Mouse (Mus musculus): Measurements from ENCODE around the gene Chst8.

Chst8 gene

DNA sequence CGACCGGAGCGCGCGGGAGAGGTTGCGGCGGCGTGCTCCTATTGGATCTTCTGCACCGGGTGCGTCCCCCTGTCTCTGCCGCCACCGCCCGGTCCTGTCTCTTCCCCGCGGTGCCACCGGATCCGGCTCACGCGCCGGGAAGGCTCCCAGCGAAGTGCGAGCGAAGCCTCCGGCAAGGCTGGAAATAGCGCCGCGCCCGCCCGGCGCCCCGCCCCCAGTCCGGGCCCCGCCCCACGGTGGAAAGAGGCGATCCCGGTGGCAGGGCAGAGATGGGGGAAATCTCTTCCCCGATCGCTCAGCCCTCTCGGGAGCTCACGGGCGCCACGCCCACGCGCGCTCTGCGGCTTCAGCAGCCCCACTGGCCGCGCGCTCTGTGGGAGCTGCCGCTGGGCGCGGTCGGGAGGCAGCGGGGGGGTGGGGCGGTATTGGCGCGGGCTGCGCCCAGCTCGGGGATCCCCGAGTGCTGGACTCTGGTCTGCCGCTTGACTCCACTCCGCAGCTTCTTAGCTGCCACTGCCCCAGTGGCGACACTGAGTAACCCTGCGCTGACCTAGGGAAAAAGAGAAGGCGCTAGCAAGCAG, at the start of gene Chst8:
Chst8 (minus strand) TSS at position 181 of the 581 bp plus-strand sequence.
- no peak for DNase-seq (ENCODE audit: extremely low read depth, insufficient read length, low spot score)

DNA sequence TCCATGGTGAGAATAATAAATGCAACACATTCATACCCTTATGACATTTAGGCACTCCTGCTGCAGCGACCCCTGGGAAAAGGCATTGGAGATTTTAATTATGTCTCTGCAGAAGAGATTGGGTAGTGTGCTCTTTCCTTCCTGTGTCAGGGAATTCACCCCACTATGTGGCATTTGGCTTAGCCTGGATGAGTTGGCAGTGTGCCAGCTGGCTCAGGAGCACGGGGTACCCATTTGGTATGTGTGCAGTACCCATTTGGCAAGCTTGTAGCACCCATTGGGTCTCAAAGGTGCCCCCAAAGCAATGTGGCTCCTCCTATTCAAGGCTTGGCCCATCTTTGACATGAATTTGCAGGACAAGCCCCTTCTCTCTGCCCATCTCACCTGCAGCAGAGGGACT, 45.8 kb upstream of the Chst8 start:
- DNase-seq (ENCODE audit: extremely low read depth, insufficient read length, low spot score) = no peak

GRCm38 (mm10) chr7:34854781-34855352, 42.4 kb upstream of the Chst8 start:
- DNase-seq (ENCODE audit: extremely low read depth, insufficient read length, low spot score) = no peak

- no peak for DNase-seq (ENCODE audit: extremely low read depth, insufficient read length, low spot score)
These were observed 40.9 kb upstream of the Chst8 start for GRCm38 (mm10) chr7:34853393-34853792.

DNA sequence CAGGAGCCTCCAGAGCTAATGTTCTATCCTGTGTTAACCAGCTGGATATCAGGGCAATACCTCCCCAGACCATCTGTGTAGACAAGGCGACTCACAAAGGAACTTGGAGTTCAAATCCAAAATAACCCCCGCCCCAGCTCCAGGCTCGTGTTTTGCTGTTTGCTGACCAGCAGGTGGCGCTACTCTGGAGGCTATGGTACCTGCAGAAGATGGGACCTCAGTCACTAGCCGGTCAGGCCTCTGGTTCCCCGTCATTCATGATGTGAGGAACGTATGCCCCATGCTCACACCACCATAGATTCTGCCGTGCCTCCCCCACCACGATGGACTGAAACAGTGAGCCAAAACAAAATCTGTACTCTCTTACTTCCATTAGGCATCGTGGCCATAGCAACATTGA, 37.1 kb upstream of the Chst8 start:
- DNase-seq (ENCODE audit: extremely low read depth, insufficient read length, low spot score) = no peak

GRCm38 (mm10) chr7:34848811-34849210, 36.3 kb upstream of the Chst8 start:
- DNase-seq (ENCODE audit: extremely low read depth, insufficient read length, low spot score) = no peak

GRCm38 (mm10) chr7:34847900-34848299, 35.4 kb upstream of the Chst8 start:
- DNase-seq (ENCODE audit: extremely low read depth, insufficient read length, low spot score) = no peak

GRCm38 (mm10) chr7:34847410-34847809, 34.9 kb upstream of the Chst8 start:
- no peak for DNase-seq (ENCODE audit: extremely low read depth, insufficient read length, low spot score)

DNA sequence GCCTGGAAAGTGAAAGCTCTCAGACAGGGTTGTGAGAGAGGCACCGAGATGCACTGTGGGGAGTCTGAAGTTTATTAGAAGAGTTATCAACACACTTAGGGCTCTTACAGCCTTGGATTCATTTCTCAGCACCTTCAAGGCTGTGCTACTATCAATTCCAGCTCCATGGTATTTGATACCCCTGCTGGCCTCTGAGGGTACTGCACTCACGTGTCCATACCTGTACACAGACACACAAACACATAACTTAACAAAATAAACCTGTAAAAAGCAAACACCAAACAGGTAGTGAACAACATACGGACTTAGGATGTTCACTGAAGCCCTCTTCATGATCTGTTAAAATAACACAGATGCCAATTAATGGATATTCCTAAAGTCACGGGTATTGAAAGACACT, 26.2 kb upstream of the Chst8 start:
- no peak for DNase-seq (ENCODE audit: extremely low read depth, insufficient read length, low spot score)

GRCm38 (mm10) chr7:34838231-34838630, 25.7 kb upstream of the Chst8 start:
- DNase-seq (ENCODE audit: extremely low read depth, insufficient read length, low spot score) = no peak

GRCm38 (mm10) chr7:34826255-34826909, 13.9 kb upstream of the Chst8 start:
- no peak for DNase-seq (ENCODE audit: extremely low read depth, insufficient read length, low spot score)

- no peak for DNase-seq (ENCODE audit: extremely low read depth, insufficient read length, low spot score)
These were observed 9.1 kb upstream of the Chst8 start for GRCm38 (mm10) chr7:34821587-34821986.

DNA sequence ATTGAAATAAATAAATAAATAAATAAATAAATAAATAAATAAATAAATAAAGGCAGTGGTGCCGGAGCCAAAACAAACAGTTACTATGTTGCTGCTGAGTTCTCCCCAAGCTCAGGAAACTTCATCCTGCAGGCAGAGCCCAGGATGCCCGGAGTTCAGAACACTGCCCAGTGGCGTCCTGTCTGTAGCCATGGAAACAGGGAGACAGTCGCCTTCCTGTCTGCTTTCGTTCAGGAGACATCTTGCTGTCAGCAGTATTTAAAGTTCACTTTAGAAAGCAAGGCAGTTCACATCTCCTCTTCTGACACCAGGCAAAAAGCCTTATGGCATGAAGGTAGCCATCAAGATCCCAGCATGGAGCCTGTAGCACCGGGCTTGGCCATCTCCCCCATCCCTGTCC, 8.0 kb upstream of the Chst8 start:
- DNase-seq (ENCODE audit: extremely low read depth, insufficient read length, low spot score) = no peak

DNA sequence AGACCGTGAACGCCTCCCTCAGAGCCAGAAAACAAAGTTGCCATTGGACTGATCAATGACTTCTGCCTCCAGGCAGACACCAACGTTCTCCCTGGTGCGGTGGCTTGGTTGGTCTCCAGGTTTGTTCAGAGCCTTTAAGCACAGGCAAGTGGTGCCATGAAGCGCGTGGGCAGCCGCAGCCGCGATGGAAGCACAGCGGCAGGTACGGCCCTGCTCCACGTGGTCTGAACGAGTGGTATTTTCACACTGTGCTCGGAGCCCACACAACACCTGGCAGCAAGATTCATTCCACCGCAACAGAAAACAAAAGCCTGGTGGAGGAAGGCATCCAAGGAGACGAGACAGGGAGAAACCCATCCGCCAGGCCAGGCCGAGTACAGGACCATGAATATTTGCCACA, 7.3 kb upstream of the Chst8 start:
- DNase-seq (ENCODE audit: extremely low read depth, insufficient read length, low spot score) = no peak

DNA sequence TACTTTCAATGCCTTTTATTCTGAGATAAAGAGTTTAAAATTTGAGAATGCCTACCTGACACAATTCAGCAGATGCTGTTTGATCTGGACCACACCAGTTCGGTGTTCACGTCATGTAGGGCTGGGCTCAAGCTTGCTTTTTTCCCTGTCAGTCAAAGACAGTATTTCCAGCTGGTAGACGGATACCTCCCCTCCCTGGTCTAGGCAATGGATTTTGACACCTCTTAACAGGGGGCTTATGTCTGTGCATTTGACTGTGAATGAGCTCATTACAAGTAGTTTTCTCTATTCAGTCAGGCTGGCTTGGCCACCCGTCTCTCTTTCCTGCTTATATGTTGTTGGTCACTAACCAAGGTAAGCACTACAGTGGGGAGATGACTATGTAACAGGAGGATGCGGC, 6.1 kb upstream of the Chst8 start:
- no peak for DNase-seq (ENCODE audit: extremely low read depth, insufficient read length, low spot score)

DNA sequence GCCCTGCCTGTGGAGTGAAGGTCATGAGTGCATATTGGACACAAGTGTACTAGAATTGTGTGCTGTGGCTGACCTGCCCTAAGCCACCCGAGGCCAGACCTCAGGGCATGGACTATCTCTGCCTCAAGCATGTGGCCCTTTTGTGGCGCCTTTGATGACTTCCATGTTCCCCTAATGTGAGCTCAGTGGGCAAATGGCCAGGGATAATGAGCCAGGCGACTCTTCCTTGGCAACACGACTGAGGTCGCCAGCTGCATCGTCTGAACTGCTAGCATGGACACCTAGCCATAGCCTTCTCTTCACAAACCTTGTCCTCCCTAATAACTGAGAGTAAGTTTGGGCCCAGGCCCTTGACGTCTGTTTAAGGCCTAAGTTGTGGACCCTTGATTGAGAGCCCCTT, 4.5 kb upstream of the Chst8 start:
- no peak for DNase-seq (ENCODE audit: extremely low read depth, insufficient read length, low spot score)

DNA sequence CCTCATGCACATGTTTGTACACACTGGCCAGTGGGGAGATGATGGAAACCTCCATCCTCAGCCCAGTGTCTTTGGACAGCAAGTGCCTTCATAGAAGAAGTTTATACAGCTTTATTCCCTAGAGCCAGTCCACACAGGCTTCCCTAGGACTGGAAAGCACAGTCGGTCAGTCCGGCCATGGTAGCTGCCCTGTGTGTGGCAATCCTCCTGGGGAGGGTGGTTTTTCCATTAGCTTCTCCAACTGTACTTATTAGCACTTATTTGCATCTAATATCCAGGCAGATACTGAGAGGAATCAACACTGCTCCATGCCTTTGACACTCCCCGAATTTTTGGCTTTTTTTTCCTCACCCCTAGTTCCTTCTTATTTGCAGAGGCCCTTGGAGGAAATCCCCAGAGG, 2.3 kb upstream of the Chst8 start:
- DNase-seq (ENCODE audit: extremely low read depth, insufficient read length, low spot score) = no peak

GRCm38 (mm10) chr7:34811531-34812526, 682 bp downstream of the Chst8 start:
- no peak for DNase-seq (ENCODE audit: extremely low read depth, insufficient read length, low spot score)

DNA sequence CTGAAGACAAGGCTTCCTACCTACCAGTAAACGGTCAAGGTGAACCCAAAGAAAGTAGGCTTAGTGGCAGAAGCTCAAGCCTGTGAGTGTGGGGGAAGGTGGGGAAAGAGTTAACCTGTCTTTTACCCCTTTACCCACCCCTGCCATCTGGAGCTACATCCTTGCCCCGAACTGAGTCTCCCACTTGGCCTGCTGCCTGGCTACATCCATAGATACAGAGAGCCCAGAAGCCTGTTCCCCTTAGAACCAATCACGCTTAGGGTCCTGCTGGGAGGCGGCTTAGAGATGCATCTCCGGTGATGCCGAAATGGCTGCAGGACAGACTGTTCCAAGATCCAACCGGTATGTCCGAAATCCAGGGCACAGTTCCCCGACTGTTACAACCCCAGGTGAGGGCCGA, 1.5 kb downstream of the Chst8 start:
- no peak for DNase-seq (ENCODE audit: extremely low read depth, insufficient read length, low spot score)

DNA sequence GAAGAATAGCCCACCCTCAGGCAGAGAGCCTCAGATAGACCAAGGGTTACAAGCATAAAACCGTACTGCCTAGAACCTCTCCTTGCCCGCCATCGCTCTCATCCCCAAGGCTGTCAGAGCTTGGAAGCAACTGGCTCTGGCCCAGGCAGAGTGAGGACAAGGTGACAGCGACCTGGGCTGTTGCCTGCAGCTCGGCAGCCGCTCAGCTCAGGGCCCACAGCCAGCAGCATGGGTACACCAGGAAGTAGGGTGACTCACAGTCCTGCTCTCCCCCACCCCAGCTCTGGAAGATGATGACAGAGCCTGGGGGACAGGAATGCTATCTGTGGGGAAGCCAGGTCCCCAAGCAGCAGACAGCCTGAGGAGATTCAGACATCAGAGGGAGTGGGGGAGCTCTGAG, 6.2 kb downstream of the Chst8 start:
- DNase-seq (ENCODE audit: extremely low read depth, insufficient read length, low spot score) = peak; percentile 64

DNA sequence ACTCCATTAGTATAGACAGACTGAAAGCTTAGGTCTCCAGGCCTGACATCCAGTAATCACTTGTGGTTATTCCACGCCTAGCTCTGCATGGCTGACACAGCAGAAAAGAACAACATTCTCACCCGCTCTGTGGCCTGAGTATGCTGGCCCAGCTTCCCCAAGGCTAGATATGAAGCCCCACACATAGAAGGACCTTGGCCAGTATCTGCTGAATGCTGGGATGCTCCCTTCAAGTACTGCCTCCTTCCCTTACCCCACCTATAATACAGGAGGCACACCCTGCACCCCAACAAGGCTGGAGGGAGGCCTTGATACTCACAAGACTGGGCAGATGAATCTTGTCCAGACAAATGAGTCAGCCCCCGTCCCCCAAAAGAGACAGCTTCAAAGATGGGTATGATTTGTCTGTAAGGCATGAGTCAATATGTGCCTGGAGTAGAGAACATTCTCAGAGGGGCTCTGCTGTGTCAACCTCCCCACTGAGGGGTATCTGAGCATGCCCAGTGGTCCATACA, 6.8 kb downstream of the Chst8 start:
- DNase-seq (ENCODE audit: extremely low read depth, insufficient read length, low spot score) = no peak
